Mouse (Mus musculus) CH12.LX (cell line): ENCODE results near the gene Phgr1. TPM values are rescaled to one million over a fixed set of nuclear protein-coding genes. Genes with fewer than 3 reads are reported as not detected.

Source experiments
- DNase-seq: peaks from one replicate; pipeline ENCODE4 v3.0.0-alpha.2; 2013; ENCODE audit errors: extremely low read depth
- H3K27ac ChIP-seq: 2 replicates; pipeline ENCODE4 v1.5.1; 2012; ENCODE audit warnings: low read depth, mild to moderate bottlenecking, control low read depth, moderate library complexity; ENCODE audit not compliant: insufficient read depth
- H3K27me3 ChIP-seq: replicated peaks from 2 replicates; pipeline ENCODE3; 2012; ENCODE audit warnings: inconsistent platforms
- H3K36me3 ChIP-seq, 2 experiments: replicated peaks in 1 of 2; 2 replicates each; pipeline versions ENCODE3 to v1.6.1; 2012; ENCODE audit warnings: inconsistent platforms in 1 of 2, low read length in 1 of 2, mild to moderate bottlenecking in 1 of 2, mixed read lengths in 1 of 2, moderate library complexity in 1 of 2; ENCODE audit not compliant: control insufficient read depth in 1 of 2, insufficient read depth in 1 of 2
- H3K4me1 ChIP-seq, 2 experiments: 2 replicates each; pipeline ENCODE4 v1.6.1; 2012; ENCODE audit warnings: inconsistent platforms in 1 of 2, moderate library complexity in 1 of 2; ENCODE audit not compliant: insufficient read depth in 2 of 2, control insufficient read depth in 1 of 2
- H3K4me2 ChIP-seq: 2 replicates; pipeline ENCODE4 v1.6.1; 2012; ENCODE audit warnings: low read depth, mild to moderate bottlenecking, control low read depth; ENCODE audit not compliant: poor library complexity, insufficient read depth, severe bottlenecking
- H3K4me3 ChIP-seq, 3 experiments: fragments of 150-350 bp in 1 of 3; sonication (generic) in 1 of 3; replicated peaks in 1 of 3; 2 replicates each; pipeline versions ENCODE3 to v1.5.1; 2011 to 2012; ENCODE audit warnings: low read depth in 2 of 3, low read length in 2 of 3, mild to moderate bottlenecking in 2 of 3, moderate library complexity in 2 of 3, control low read depth in 1 of 3, improper control_type of control experiment in 1 of 3, inconsistent platforms in 1 of 3, mixed read lengths in 1 of 3; ENCODE audit not compliant: poor library complexity in 1 of 3
- H3K79me2 ChIP-seq: replicated peaks from 2 replicates; pipeline ENCODE4 v1.6.1; 2012; ENCODE audit warnings: mild to moderate bottlenecking, moderate library complexity; ENCODE audit not compliant: control insufficient read depth, poor library complexity, insufficient read depth, severe bottlenecking; ENCODE audit errors: extremely low read depth
- H3K9ac ChIP-seq: 2 replicates; pipeline ENCODE4 v1.6.1; 2012; ENCODE audit warnings: low read depth, mild to moderate bottlenecking, control low read depth, moderate library complexity; ENCODE audit not compliant: insufficient read depth
- H3K9me3 ChIP-seq: replicated peaks from 2 replicates; pipeline ENCODE3; 2012; ENCODE audit warnings: low read length, inconsistent platforms, mixed read lengths
- BHLHE40 ChIP-seq: IDR thresholded peaks from 2 replicates; pipeline ENCODE4 v1.6.1; 2011; ENCODE audit warnings: mild to moderate bottlenecking, low read depth, low read length, improper control_type of control experiment
- CHD2 ChIP-seq: IDR thresholded peaks from 2 replicates; pipeline ENCODE4 v1.6.1; 2011; ENCODE audit warnings: low read length, improper control_type of control experiment
- CTCF ChIP-seq, 2 experiments: IDR thresholded peaks in 1 of 2; conservative IDR thresholded peaks in 1 of 2; 2 replicates each; pipeline ENCODE4 v1.5.1; 2011 to 2012; ENCODE audit warnings: low read depth in 2 of 2, low read length in 2 of 2, improper control_type of control experiment in 1 of 2, inconsistent platforms in 1 of 2, mild to moderate bottlenecking in 1 of 2, moderate library complexity in 1 of 2
- E2F4 ChIP-seq: IDR thresholded peaks from 2 replicates; pipeline ENCODE4 v1.6.1; 2011; ENCODE audit warnings: low read depth, low read length, improper control_type of control experiment; ENCODE audit not compliant: insufficient replicate concordance
- EP300 ChIP-seq: IDR thresholded peaks from 2 replicates; pipeline ENCODE4 v1.6.1; 2011; ENCODE audit warnings: low read length, improper control_type of control experiment
- ETS1 ChIP-seq: conservative IDR thresholded peaks from 2 replicates; pipeline ENCODE4 v1.6.1; 2012; ENCODE audit warnings: low read depth, mild to moderate bottlenecking, inconsistent platforms, low read length, improper control_type of control experiment, moderate library complexity
- HCFC1 ChIP-seq: IDR thresholded peaks from 2 replicates; pipeline ENCODE4 v1.6.1; 2012; ENCODE audit warnings: low read depth, mild to moderate bottlenecking, inconsistent platforms, low read length, improper control_type of control experiment
- IRF4 ChIP-seq: IDR thresholded peaks from 2 replicates; pipeline ENCODE4 v1.6.1; 2014; ENCODE audit warnings: low read depth, mild to moderate bottlenecking, inconsistent platforms, low read length, improper control_type of control experiment
- JUN ChIP-seq: IDR thresholded peaks from 2 replicates; pipeline ENCODE4 v1.6.1; 2011; ENCODE audit warnings: low read depth, mild to moderate bottlenecking, low read length, improper control_type of control experiment, moderate library complexity; ENCODE audit not compliant: insufficient read depth
- KAT2A ChIP-seq: IDR thresholded peaks from 2 replicates; pipeline ENCODE4 v1.6.1; 2012; ENCODE audit warnings: low read length, improper control_type of control experiment, inconsistent platforms; ENCODE audit not compliant: insufficient replicate concordance
- MAFK ChIP-seq: IDR thresholded peaks from 2 replicates; pipeline ENCODE4 v1.6.1; 2011; ENCODE audit warnings: low read length, improper control_type of control experiment; ENCODE audit not compliant: insufficient replicate concordance
- MAX ChIP-seq: IDR thresholded peaks from 2 replicates; pipeline ENCODE4 v1.6.1; 2011; ENCODE audit warnings: low read length, improper control_type of control experiment
- MAZ ChIP-seq: IDR thresholded peaks from 2 replicates; pipeline ENCODE4 v1.6.1; 2012; ENCODE audit warnings: low read depth, mild to moderate bottlenecking, inconsistent platforms, low read length, improper control_type of control experiment, moderate library complexity
- MEF2A ChIP-seq: IDR thresholded peaks from 2 replicates; pipeline ENCODE4 v1.6.1; 2014; ENCODE audit warnings: low read depth, mild to moderate bottlenecking, inconsistent platforms, low read length, improper control_type of control experiment, borderline replicate concordance
- MXI1 ChIP-seq: IDR thresholded peaks from 2 replicates; pipeline ENCODE4 v1.6.1; 2011; ENCODE audit warnings: mild to moderate bottlenecking, low read depth, low read length, improper control_type of control experiment
- TCF12 ChIP-seq: IDR thresholded peaks from 2 replicates; pipeline ENCODE4 v1.6.1; 2014; ENCODE audit warnings: low read depth, mild to moderate bottlenecking, inconsistent platforms, low read length, improper control_type of control experiment
- ZC3H11A ChIP-seq: IDR thresholded peaks from 2 replicates; pipeline ENCODE4 v1.6.1; 2012; ENCODE audit warnings: low read depth, mild to moderate bottlenecking, inconsistent platforms, low read length, improper control_type of control experiment
- ZKSCAN1 ChIP-seq: IDR thresholded peaks from 2 replicates; pipeline ENCODE4 v1.6.1; 2012; ENCODE audit warnings: low read depth, inconsistent platforms, low read length, improper control_type of control experiment, borderline replicate concordance
- ZMIZ1 ChIP-seq: IDR thresholded peaks from 2 replicates; pipeline ENCODE4 v1.6.1; 2012; ENCODE audit warnings: low read depth, mild to moderate bottlenecking, inconsistent platforms, low read length, improper control_type of control experiment
- ZNF384 ChIP-seq: IDR thresholded peaks from 2 replicates; pipeline ENCODE4 v1.6.1; 2012; ENCODE audit warnings: low read depth, low read length, improper control_type of control experiment, inconsistent platforms
- dilution Hi-C: fragments of 300-500 bp; cut with MboI; formaldehyde crosslinking; loops from 2 replicates; pipeline ENCODE4 v1.14.3; 2020; ENCODE audit warnings: low sequenced_read_pairs; ENCODE audit not compliant: extremely low pct_unique_long_range_greater_than_20kb, extremely low pct_ligation_motif_present
- in situ Hi-C: fragments of 300-500 bp; cut with MboI; formaldehyde crosslinking; loops from 3 replicates; pipeline ENCODE4 v1.14.3; 2019; ENCODE audit warnings: low sequenced_read_pairs, low pct_ligation_motif_present, low pct_unique_long_range_greater_than_20kb, mixed read lengths
- polyA plus RNA-seq: library from polyadenylated mRNA; unstranded; fragments of >175 nt; gene quantifications from 2 replicates; pipeline ENCODE4 v1.2.1, GENCODE M21; 2012; ENCODE audit warnings: low read depth; ENCODE audit not compliant: insufficient read length
- total RNA-seq, 2 experiments: library from RNA; depleted of rRNA; stranded (reverse); fragments of 300-350 nt in 1 of 2; fragments of >200 nt in 1 of 2; gene quantifications; 2 replicates each; pipeline ENCODE4 v1.2.3; 2012 to 2014

The Phgr1 gene
- total and polyA plus RNA-seq, 3 experiments: not detected

DNA sequence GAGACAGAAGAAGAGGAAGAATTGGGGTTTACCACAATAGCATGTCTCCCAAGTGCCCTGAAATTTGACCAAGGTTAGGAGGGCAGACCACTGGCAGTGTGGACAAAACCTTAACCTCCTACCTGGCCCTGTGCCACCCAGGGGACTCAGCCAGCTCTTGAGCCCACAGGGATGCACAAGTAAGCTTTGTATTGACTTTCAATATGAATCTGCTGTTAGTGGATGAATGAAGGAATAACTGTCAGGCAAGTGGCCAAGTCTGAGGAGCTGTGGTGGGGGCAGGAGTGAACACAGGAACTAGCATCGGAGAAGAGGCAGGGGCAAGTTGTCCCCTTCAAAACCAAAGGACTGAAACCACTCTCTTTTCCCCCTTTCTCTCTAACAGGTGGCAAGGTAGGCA, 2.8 kb downstream of the Phgr1 start:
- Histone ChIP-seq H3K79me2 (no peaks in the 10 kb centered on the region), H3K9me3 (no peaks in the 10 kb centered on the region), H3K4me3 (no peak overlapping the region), H3K27ac (no peak overlapping the region), H3K9ac (no peak overlapping the region), H3K36me3 (no peaks in the 10 kb centered on the region), H3K4me2 (no peak overlapping the region)
- in situ Hi-C loops: no loop called here
- no peak for TF ChIP-seq EP300
- no peak for TF ChIP-seq BHLHE40
- TF ChIP-seq TCF12: no peak
- no peak for TF ChIP-seq ZNF384
- no peak for TF ChIP-seq KAT2A
- TF ChIP-seq MEF2A: no peak
- TF ChIP-seq ETS1: no peak
- no peak for TF ChIP-seq ZMIZ1
- TF ChIP-seq ZKSCAN1: no peak
- no peak for TF ChIP-seq IRF4
- no peak for TF ChIP-seq JUN
- no peak for TF ChIP-seq MAZ
- no peak for TF ChIP-seq CTCF (conservative IDR thresholded peaks at IDR 0.05 in 1 of 2, IDR thresholded peaks at IDR 0.05 in 1 of 2; ENCODE audit: low read depth in 2 of 2, low read length in 2 of 2)
- no peak for TF ChIP-seq MAX
- TF ChIP-seq E2F4: no peak
- no peak for TF ChIP-seq MAFK
- no peak for TF ChIP-seq ZC3H11A
- TF ChIP-seq CHD2: no peak
- no peak for TF ChIP-seq HCFC1
- TF ChIP-seq, all 38 proteins: peak for 0
- peaks cover 51% of the 10 kb centered on the region for H3K27me3 ChIP-seq
- peaks cover 0 to 13% of the 10 kb centered on the region in 2 experiments; a peak in 2 of 4 replicates for H3K4me1 ChIP-seq
- DNase-seq: no peak
- dilution Hi-C loops: no loop called here

DNA sequence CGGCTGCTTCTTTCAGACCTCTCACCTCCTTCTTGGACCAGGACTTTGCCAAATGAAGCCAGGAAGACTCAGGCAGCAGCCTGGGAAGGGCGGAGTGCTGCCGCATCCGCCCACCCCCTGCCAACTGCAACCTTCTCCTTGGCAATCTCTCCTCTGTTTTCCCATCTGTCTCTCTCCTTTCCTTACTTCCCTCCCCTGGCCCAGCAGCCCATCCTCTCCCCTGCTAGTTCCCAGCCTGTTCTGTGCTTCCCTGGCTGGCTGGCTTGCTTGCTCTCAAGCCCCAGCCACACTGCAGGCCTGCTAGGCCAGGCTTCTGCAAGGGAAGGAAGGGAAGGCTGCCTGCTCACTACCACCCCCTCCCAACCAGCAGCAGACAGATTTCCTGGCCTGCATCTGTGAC, 3.3 kb downstream of the Phgr1 start:
- dilution Hi-C loops: no loop called here
- Histone ChIP-seq H3K9ac (no peak overlapping the region), H3K79me2 (no peaks in the 10 kb centered on the region), H3K36me3 (no peaks in the 10 kb centered on the region), H3K27ac (no peak overlapping the region), H3K4me3 (no peak overlapping the region), H3K4me2 (no peak overlapping the region), H3K9me3 (no peaks in the 10 kb centered on the region), H3K4me1 (peaks cover 0 to 13% of the 10 kb centered on the region in 2 experiments; a peak in 2 of 4 replicates), H3K27me3 (peaks cover 55% of the 10 kb centered on the region)
- DNase-seq: no peak
- in situ Hi-C loops: no loop called here
- TF ChIP-seq MAZ (no peak), IRF4 (no peak), ZMIZ1 (no peak), MXI1 (no peak), HCFC1 (no peak), ZNF384 (no peak), ZC3H11A (no peak)
